Mouse (Mus musculus) embryonic facial prominence, embryonic 14.5 days (tissue): ENCODE data around the gene Ttll12. TPM values are rescaled to one million over a fixed set of nuclear protein-coding genes. Genes with fewer than 3 reads are reported as not detected.
A peak's percentile ranks its signal among the peaks of the same experiment; 100 is the strongest.

Experiments used
- ATAC-seq: fragments of 200-750 bp; cut with Nextera tagmentation; 2 replicates; pipeline ENCODE4 v1.8.0; 2017; ENCODE audit warnings: low read depth, moderate number of reproducible peaks, moderate TSS enrichment
- DNase-seq: peaks from one replicate; pipeline ENCODE4 v3.0.0-alpha.2; 2015; ENCODE audit warnings: low spot score
- H3K27ac ChIP-seq: fragments of 300-500 bp; sonication (generic); replicated peaks from 2 replicates; pipeline ENCODE4 v1.5.1; 2014; ENCODE audit warnings: low read depth, mild to moderate bottlenecking, low read length, moderate library complexity
- H3K27me3 ChIP-seq: fragments of 300-500 bp; sonication (generic); replicated peaks from 2 replicates; pipeline ENCODE4 v1.6.1; 2014; ENCODE audit warnings: low read length; ENCODE audit not compliant: control insufficient read depth, insufficient read depth
- H3K36me3 ChIP-seq: fragments of 300-500 bp; sonication (generic); 2 replicates; pipeline ENCODE4 v1.6.1; 2014; ENCODE audit warnings: low read length, mixed read lengths; ENCODE audit not compliant: control insufficient read depth, insufficient read depth
- H3K4me1 ChIP-seq: fragments of 300-500 bp; sonication (generic); 2 replicates; pipeline ENCODE4 v1.6.1; 2014; ENCODE audit warnings: antibody characterized with exemption, low read length; ENCODE audit not compliant: control insufficient read depth, insufficient read depth
- H3K4me2 ChIP-seq: fragments of 300-500 bp; sonication (generic); 2 replicates; pipeline ENCODE4 v1.6.1; 2014; ENCODE audit warnings: low read depth, mild to moderate bottlenecking, low read length, moderate library complexity, mixed read lengths
- H3K4me3 ChIP-seq: fragments of 300-500 bp; sonication (generic); 2 replicates; pipeline ENCODE4 v1.5.1; 2014; ENCODE audit warnings: low read depth, mild to moderate bottlenecking, low read length
- H3K9ac ChIP-seq: fragments of 300-500 bp; sonication (generic); 2 replicates; pipeline ENCODE4 v1.6.1; 2014; ENCODE audit warnings: low read depth, mild to moderate bottlenecking, low read length, moderate library complexity, mixed read lengths
- H3K9me3 ChIP-seq: fragments of 300-500 bp; sonication (generic); 2 replicates; pipeline ENCODE4 v1.6.1; 2016; ENCODE audit warnings: low read length; ENCODE audit not compliant: control insufficient read depth
- WGBS: fragments of 180-500 bp; shearing (Covaris S2); extraction: QIAGEN DNeasy Blood & Tissue Kit; methylation state at CpG from one replicate; pipeline ENCODE4 v1.1.7; 2014; 5-methylcytosine and 5-hydroxymethylcytosine counted together
- polyA plus RNA-seq: library from polyadenylated mRNA; unstranded; fragments of >200 nt; fragmentation: Nextera tagmentation; extraction: Ambion mirVana; gene quantifications from 2 replicates; pipeline ENCODE4 v1.2.1, GENCODE M21; 2014

Gene Ttll12
- polyA plus RNA-seq, 1 experiment from 2014 or later = 30.7 TPM

DNA sequence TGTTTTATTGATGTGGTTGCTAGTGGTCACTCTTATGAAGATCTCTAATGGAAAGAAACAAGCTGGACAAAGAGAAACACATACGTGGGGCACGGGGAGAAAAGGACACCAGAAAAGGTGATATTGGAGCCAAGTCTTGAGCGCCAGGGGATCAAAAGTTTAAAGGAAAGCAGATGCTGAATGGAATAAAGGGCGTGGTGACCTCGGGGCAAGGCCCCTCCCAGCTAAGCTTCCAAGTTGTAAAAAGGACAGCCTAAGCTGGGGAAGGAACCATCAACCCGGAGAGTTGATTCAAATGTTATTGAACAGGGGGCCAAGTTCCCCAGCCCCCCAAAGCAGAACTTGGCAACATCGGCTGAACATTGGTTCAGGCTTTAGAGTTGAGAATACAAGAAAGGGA, 36.1 kb upstream of the Ttll12 start:
- Histone ChIP-seq H3K36me3 (peaks cover 12% of the 10 kb centered on the region; the same call in 1 of the 2 replicates), H3K4me3 (no peak overlapping the region), H3K4me1 (no peaks in the 10 kb centered on the region), H3K9me3 (peaks cover 5% of the 10 kb centered on the region; the same call in 1 of the 2 replicates), H3K9ac (no peak overlapping the region), H3K27ac (no peak overlapping the region), H3K4me2 (no peak overlapping the region), H3K27me3 (no peaks in the 10 kb centered on the region)
- ATAC-seq (no peak), DNase-seq (no peak)
- WGBS = 62% methylated on average over 7 of the region's 7 CpGs

DNA sequence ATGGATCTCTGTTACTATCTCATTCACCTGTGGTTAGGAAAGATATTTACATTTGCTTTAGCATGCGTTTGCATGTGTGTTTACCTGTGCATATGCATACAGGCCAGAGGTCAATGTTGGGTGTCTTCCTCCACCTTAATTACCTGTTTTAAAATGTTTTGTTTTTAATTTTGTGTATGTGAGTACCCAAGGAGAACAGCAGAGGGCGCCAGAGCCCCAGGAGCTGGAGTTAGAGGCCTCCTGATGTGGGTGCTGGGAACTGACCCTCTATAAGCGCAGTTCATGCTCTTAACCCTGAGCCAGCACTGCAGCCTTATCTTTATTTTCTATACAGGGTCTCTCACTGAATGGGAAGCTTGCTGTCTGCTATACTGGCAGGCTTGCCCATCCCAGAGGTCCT, 34.8 kb upstream of the Ttll12 start:
- WGBS = 78% methylated on average over 3 of the region's 3 CpGs
- H3K9ac ChIP-seq = no peak overlapping the region
- no peak overlapping the region for H3K4me3 ChIP-seq
- no peaks in the 10 kb centered on the region for H3K4me1 ChIP-seq
- no peak overlapping the region for H3K27ac ChIP-seq
- H3K27me3 ChIP-seq = no peaks in the 10 kb centered on the region
- peaks cover 5% of the 10 kb centered on the region; the same call in 1 of the 2 replicates for H3K9me3 ChIP-seq
- peaks cover 12% of the 10 kb centered on the region; the same call in 1 of the 2 replicates for H3K36me3 ChIP-seq
- no peak for DNase-seq
- ATAC-seq = no peak
- no peak overlapping the region for H3K4me2 ChIP-seq

DNA sequence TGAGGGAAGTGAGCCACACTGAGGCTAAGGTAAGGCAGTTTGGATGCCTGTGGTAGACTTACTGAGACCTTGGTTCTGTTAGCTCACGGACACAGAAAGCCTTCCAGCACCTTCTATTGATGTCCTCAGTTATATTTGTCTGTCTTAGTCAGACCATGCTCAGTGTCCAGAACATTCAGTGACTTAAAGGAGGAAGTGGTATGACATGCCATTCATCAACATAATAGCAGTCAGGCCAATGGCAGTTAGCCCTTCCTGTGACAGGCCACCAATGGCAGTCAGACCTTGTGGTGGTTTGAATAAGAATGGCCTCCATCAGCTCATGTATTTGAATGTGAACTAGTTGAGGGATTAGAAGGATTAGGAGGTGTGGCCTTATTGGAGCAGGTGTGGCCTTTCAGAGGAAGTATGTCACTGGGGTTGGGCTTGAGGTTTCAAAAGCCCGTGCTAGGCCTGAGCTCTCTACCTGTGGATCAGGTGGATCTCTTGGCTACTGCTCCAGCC, 31.2 kb upstream of the Ttll12 start:
- ATAC-seq (no peak), DNase-seq (no peak)
- H3K27me3 ChIP-seq = no peaks in the 10 kb centered on the region
- no peak overlapping the region for H3K9ac ChIP-seq
- H3K4me2 ChIP-seq = no peak overlapping the region
- peaks cover 5% of the 10 kb centered on the region; the same call in 1 of the 2 replicates for H3K9me3 ChIP-seq
- peaks cover 12% of the 10 kb centered on the region; the same call in 1 of the 2 replicates for H3K36me3 ChIP-seq
- WGBS = 80% methylated on average over 2 of the region's 2 CpGs
- no peak overlapping the region for H3K27ac ChIP-seq
- H3K4me3 ChIP-seq = no peak overlapping the region
- H3K4me1 ChIP-seq = no peaks in the 10 kb centered on the region

DNA sequence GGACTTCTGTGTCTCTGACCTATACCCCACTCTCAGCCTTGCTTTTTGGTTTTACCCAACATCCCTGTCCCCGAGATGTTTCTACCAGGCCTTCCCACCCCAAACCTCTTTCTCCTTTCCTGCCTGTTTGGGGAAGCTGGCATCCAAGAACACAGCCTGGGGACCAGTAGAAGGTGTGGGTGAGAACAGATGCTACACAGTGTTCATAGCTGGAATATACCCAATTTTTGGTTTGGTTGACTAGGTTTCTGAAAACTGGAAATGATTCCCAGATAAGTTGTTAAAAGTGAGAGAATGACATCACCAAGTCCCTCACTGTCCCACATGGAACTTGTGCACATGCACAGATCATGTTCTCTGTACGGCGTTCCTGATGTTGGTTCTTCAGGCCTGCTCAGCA, 20.3 kb upstream of the Ttll12 start:
- no peaks in the 10 kb centered on the region for H3K36me3 ChIP-seq

DNA sequence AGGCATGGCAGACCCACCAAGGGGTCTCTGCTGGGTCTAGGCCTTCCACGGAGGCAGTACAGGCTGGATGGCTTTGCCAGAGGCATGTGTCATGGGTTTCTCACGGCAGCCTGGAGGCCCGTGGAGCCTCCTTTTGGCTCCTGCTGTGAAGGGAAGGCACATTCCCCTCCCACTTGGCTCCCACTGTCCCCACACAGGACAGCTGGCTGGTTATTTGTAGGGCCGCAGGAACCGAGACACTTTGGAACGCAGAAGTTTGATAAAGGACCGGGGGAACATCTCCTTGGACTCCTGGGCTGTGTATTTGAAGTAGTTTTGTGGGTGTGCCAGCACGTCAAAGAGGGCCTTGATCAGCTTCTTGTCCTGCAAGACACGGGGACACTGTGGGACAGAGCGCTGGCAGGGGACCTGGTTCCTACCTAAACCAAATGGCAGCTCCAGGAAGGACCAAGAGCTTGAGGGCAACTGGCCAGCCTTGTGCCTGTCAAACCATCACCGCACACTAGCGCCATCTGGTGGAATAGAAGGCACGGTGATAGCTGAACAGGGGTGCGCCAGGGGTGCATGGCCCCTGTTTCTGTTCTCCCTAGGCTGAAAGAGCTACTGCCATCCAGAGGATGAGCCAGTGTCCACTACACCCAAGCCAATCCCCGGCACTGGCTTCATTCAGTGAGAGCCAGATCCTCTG, 12.3 kb upstream of the Ttll12 start:
- ATAC-seq = peak; percentile 49; the same call in 1 of the 2 replicates
- Histone ChIP-seq H3K27me3 (no peaks in the 10 kb centered on the region), H3K27ac (no peak overlapping the region), H3K9me3 (no peaks in the 10 kb centered on the region), H3K4me1 (no peaks in the 10 kb centered on the region), H3K4me3 (no peak overlapping the region), H3K4me2 (no peak overlapping the region), H3K9ac (no peak overlapping the region), H3K36me3 (no peaks in the 10 kb centered on the region)
- 54% methylated on average over 14 of the region's 15 CpGs for WGBS
- DNase-seq = peak; percentile 61

More for the DNA sequence above, 20.3 kb upstream of the Ttll12 start:
- no peak overlapping the region for H3K4me2 ChIP-seq
- H3K9me3 ChIP-seq = no peaks in the 10 kb centered on the region
- H3K4me3 ChIP-seq = no peak overlapping the region
- H3K9ac ChIP-seq = no peak overlapping the region
- ATAC-seq (no peak), DNase-seq (no peak)
- H3K4me1 ChIP-seq = no peaks in the 10 kb centered on the region
- 79% methylated on average over 3 of the region's 3 CpGs for WGBS
- no peaks in the 10 kb centered on the region for H3K27me3 ChIP-seq
- H3K27ac ChIP-seq = no peak overlapping the region

DNA sequence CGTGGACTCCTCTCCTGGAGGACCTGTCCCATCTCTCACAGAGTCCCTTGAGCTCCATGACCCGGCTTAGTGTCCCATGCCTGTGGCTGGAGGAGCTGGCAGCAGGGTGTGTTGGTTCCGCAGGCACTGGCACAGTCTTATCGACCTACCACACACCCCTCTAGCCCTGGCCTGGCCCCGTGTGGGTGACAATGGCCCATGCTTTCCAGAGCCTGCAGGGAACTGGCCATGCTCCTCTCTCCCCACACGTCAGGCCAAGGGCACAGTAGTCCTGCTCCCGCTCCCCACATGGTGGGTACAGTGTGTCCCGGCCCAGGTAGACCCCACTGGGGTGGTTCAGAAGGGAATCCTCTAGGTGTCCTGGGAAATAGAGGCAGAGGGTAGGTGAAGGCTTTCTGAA, 11.7 kb upstream of the Ttll12 start:
- Histone ChIP-seq H3K36me3 (no peaks in the 10 kb centered on the region), H3K4me3 (no peak overlapping the region), H3K4me2 (no peak overlapping the region), H3K9ac (no peak overlapping the region), H3K9me3 (no peaks in the 10 kb centered on the region), H3K27me3 (no peaks in the 10 kb centered on the region), H3K27ac (no peak overlapping the region), H3K4me1 (no peaks in the 10 kb centered on the region)
- 90% methylated on average over 8 of the region's 8 CpGs for WGBS
- DNase-seq (no peak), ATAC-seq (no peak)

DNA sequence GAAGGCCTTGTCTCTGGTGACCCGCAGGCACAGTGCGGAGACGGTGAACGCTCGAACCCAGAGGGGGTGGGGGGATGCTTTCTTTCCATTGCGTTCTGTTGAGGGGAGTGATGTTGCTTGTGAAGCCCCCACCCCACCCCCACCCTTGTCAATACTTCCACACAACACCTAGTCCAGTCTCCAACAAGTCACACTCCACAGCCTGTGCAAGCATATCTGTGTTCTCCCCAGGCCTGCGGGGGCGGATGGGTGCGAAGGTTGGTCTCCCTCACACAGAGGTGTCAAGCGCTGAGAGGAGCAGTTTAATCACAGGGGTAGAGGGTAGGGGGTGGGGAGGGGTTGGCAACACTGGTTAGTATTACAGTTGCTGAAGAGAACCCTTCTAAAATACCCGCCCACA, 11.3 kb upstream of the Ttll12 start:
- WGBS = 91% methylated on average over 11 of the region's 11 CpGs
- Histone ChIP-seq H3K4me1 (no peaks in the 10 kb centered on the region), H3K9me3 (no peaks in the 10 kb centered on the region), H3K27me3 (no peaks in the 10 kb centered on the region), H3K36me3 (no peaks in the 10 kb centered on the region), H3K4me3 (no peak overlapping the region), H3K27ac (no peak overlapping the region), H3K9ac (no peak overlapping the region), H3K4me2 (no peak overlapping the region)
- DNase-seq (no peak), ATAC-seq (no peak)

DNA sequence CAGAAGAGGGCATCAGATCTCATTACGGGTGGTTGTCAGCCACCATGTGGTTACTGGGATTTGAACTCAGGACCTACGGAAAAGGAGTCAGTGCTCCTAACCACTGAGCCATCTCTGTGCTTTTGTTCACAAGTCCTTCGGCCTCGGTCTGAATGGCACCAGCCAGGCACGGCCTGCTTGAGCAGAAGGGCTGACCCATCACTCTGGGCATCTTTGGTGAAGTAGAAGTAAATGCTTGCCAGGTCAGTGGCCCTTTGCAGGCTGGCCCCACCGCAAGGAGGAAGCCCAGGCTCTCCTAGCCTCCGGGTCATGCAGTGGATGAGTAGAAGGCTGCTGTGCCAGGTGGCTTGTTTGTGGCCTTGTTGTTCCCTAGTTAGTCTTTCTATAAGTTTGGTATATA, 8.5 kb upstream of the Ttll12 start:
- no peak overlapping the region for H3K27ac ChIP-seq
- no peak for ATAC-seq
- WGBS = 97% methylated on average over 7 of the region's 7 CpGs
- no peaks in the 10 kb centered on the region for H3K36me3 ChIP-seq
- H3K9ac ChIP-seq = no peak overlapping the region
- H3K4me2 ChIP-seq = no peak overlapping the region
- H3K4me3 ChIP-seq = no peak overlapping the region
- no peaks in the 10 kb centered on the region for H3K9me3 ChIP-seq
- H3K27me3 ChIP-seq = no peaks in the 10 kb centered on the region
- DNase-seq = no peak
- no peaks in the 10 kb centered on the region for H3K4me1 ChIP-seq

DNA sequence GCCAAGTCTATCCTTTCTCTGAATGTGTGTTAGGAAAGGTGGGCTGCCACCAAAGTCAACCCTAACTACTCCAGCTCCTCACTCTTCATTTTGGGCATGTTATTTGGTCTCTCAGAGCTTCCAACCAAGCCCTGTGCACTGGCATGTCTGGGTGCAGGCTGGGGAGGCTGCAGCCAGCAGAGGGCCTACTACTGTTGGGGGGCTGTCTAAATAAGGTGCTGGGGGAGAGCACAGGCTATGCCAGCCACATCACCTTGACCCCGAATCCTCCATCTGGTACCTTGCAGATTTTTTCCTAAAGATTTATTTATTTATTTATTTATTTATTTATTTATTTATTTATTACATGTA, 8.1 kb upstream of the Ttll12 start:
- no peaks in the 10 kb centered on the region for H3K4me1 ChIP-seq
- no peaks in the 10 kb centered on the region for H3K9me3 ChIP-seq
- no peak for DNase-seq
- no peak overlapping the region for H3K27ac ChIP-seq
- H3K4me3 ChIP-seq = no peak overlapping the region
- 96% methylated on average over 1 of the region's 1 CpGs for WGBS
- no peak overlapping the region for H3K9ac ChIP-seq
- no peak for ATAC-seq
- H3K4me2 ChIP-seq = no peak overlapping the region
- no peaks in the 10 kb centered on the region for H3K27me3 ChIP-seq
- H3K36me3 ChIP-seq = no peaks in the 10 kb centered on the region
